Mouse (Mus musculus) liver, postnatal 0 days (tissue): Measurements from ENCODE around the gene Pex14. TPM values are rescaled to one million over a fixed set of nuclear protein-coding genes. Genes with fewer than 3 reads are reported as not detected.
A peak's percentile ranks its signal among the peaks of the same experiment; 100 is the strongest.

Source experiments
- ATAC-seq: fragments of 200-750 bp; cut with Nextera tagmentation; 2 replicates; pipeline ENCODE4 v1.8.0; 2017; ENCODE audit warnings: mild to moderate bottlenecking, moderate library complexity
- DNase-seq: peaks from one replicate; pipeline ENCODE4 v3.0.0-alpha.2; 2016
- H3K27ac ChIP-seq: fragments of 300-500 bp; sonication (generic); 2 replicates; pipeline ENCODE4 v1.5.1; 2014; ENCODE audit warnings: antibody characterized with exemption, moderate library complexity, mild to moderate bottlenecking, low read depth
- H3K27me3 ChIP-seq: fragments of 300-500 bp; sonication (generic); 2 replicates; pipeline ENCODE4 v1.6.1; 2014; ENCODE audit warnings: low read length, control low read depth, mixed read lengths; ENCODE audit not compliant: insufficient read depth
- H3K36me3 ChIP-seq: fragments of 300-500 bp; sonication (generic); replicated peaks from 2 replicates; pipeline ENCODE4 v1.6.1; 2014; ENCODE audit warnings: mild to moderate bottlenecking, control low read depth, low read length, moderate library complexity, mixed read lengths; ENCODE audit not compliant: insufficient read depth
- H3K4me1 ChIP-seq: fragments of 300-500 bp; sonication (generic); 2 replicates; pipeline ENCODE4 v1.6.1; 2014; ENCODE audit warnings: antibody characterized with exemption, mild to moderate bottlenecking, control low read depth; ENCODE audit not compliant: insufficient read depth
- H3K4me2 ChIP-seq: fragments of 300-500 bp; sonication (generic); 2 replicates; pipeline ENCODE4 v1.6.1; 2014; ENCODE audit warnings: low read depth, mild to moderate bottlenecking, low read length, moderate library complexity, mixed read lengths
- H3K4me3 ChIP-seq: fragments of 300-500 bp; sonication (generic); 2 replicates; pipeline ENCODE4 v1.5.1; 2014; ENCODE audit warnings: low read depth, low read length
- H3K9ac ChIP-seq: fragments of 300-500 bp; sonication (generic); replicated peaks from 2 replicates; pipeline ENCODE4 v1.6.1; 2014; ENCODE audit warnings: mild to moderate bottlenecking, moderate library complexity
- H3K9me3 ChIP-seq: fragments of 300-500 bp; sonication (generic); 2 replicates; pipeline ENCODE4 v1.6.1; 2016; ENCODE audit warnings: mild to moderate bottlenecking, control low read depth, low read length, mixed read lengths
- CTCF ChIP-seq: sonication (generic); IDR thresholded peaks from 2 replicates; pipeline ENCODE4 v1.5.1; 2016; ENCODE audit warnings: antibody characterized with exemption, low read depth
- EP300 ChIP-seq: IDR thresholded peaks from 2 replicates; pipeline ENCODE4 v1.6.1; 2016; ENCODE audit warnings: antibody characterized with exemption, low read depth, mild to moderate bottlenecking
- WGBS: fragments of 180-500 bp; shearing (Covaris S2); extraction: QIAGEN DNeasy Blood & Tissue Kit; methylation state at CpG from one replicate; pipeline ENCODE4 v1.1.7; 2014; ENCODE audit not compliant: insufficient replicate concordance; 5-methylcytosine and 5-hydroxymethylcytosine counted together
- polyA plus RNA-seq: library from polyadenylated mRNA; unstranded; fragments of >200 nt; fragmentation: Nextera tagmentation; extraction: Ambion mirVana; gene quantifications from 2 replicates; pipeline ENCODE4 v1.2.1, GENCODE M21; 2015

The Pex14 gene
- polyA plus RNA-seq, 1 experiment from 2014 or later: 53.6 TPM

DNA sequence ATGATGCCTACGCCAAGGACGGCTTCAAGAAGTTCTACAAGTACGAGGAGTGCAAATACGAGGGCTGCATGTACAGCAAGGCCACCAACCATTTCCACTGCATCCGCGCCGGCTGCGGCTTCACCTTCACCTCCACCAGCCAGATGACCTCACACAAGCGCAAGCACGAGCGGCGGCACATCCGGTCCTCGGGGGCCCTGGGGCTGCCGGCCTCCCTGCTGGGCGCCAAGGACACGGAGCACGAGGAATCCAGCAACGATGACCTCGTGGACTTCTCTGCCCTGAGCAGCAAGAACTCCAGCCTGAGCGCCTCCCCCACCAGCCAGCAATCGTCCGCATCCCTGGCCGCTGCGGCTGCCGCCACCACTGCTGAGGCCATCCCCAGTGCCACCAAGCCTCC, 161.1 kb downstream of the Pex14 start:
- Histone ChIP-seq H3K27ac (no peak overlapping the region), H3K27me3 (no peaks in the 10 kb centered on the region), H3K36me3 (no peaks in the 10 kb centered on the region), H3K9me3 (no peaks in the 10 kb centered on the region), H3K4me3 (no peak overlapping the region), H3K4me1 (peaks cover 24% of the 10 kb centered on the region), H3K9ac (no peak overlapping the region), H3K4me2 (no peak overlapping the region)
- TF ChIP-seq EP300: no peak
- TF ChIP-seq CTCF: no peak
- WGBS: 84% methylated on average over 26 of the region's 26 CpGs
- DNase-seq (no peak), ATAC-seq (no peak)

DNA sequence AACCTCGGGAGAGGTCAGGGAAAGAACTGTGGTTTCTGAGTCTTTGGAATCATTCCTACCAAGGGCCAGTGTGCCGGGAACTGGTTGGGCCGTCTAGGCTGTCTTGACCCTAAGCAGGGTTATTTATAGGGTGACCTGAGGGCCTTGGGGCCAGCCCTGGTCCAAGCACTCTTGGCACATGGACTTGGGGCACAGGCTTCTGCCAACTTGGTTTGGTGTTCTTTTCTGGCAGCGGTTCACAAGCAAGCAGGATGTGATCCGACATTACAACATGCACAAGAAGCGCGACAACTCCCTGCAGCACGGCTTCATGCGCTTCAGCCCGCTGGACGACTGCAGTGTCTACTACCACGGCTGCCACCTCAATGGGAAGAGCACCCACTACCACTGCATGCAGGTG, 162.9 kb downstream of the Pex14 start:
- Histone ChIP-seq H3K27ac (no peak overlapping the region), H3K4me2 (no peak overlapping the region), H3K4me1 (peaks cover 24% of the 10 kb centered on the region), H3K9ac (no peak overlapping the region), H3K4me3 (no peak overlapping the region), H3K27me3 (no peaks in the 10 kb centered on the region), H3K36me3 (no peaks in the 10 kb centered on the region), H3K9me3 (no peaks in the 10 kb centered on the region)
- TF ChIP-seq CTCF (no peak), EP300 (no peak)
- no peak for ATAC-seq
- no peak for DNase-seq
- 83% methylated on average over 12 of the region's 12 CpGs for WGBS

GRCm38 (mm10) chr4:148936111-148936510, 163.6 kb downstream of the Pex14 start:
- no peak overlapping the region for H3K9ac ChIP-seq
- H3K9me3 ChIP-seq: no peaks in the 10 kb centered on the region
- TF ChIP-seq EP300 (no peak), CTCF (no peak)
- H3K27ac ChIP-seq: no peak overlapping the region
- no peak overlapping the region for H3K4me2 ChIP-seq
- H3K4me1 ChIP-seq: peaks cover 21% of the 10 kb centered on the region
- no peaks in the 10 kb centered on the region for H3K36me3 ChIP-seq
- 74% methylated on average over 12 of the region's 12 CpGs for WGBS
- no peak overlapping the region for H3K4me3 ChIP-seq
- H3K27me3 ChIP-seq: no peaks in the 10 kb centered on the region
- peak; percentile 51 for DNase-seq
- ATAC-seq: peak; percentile 48

- ATAC-seq (peak; percentile 14; the same call in 1 of the 2 replicates), DNase-seq (no peak)
- no peaks in the 10 kb centered on the region for H3K36me3 ChIP-seq
- 46% methylated on average over 13 of the region's 13 CpGs for WGBS
- H3K27me3 ChIP-seq: no peaks in the 10 kb centered on the region
- H3K9ac ChIP-seq: no peak overlapping the region
- H3K4me3 ChIP-seq: no peak overlapping the region
- no peak overlapping the region for H3K4me2 ChIP-seq
- no peaks in the 10 kb centered on the region for H3K9me3 ChIP-seq
- H3K4me1 ChIP-seq: peaks cover 12% of the 10 kb centered on the region
- H3K27ac ChIP-seq: no peak overlapping the region
- TF ChIP-seq CTCF (no peak), EP300 (no peak)
Measured at GRCm38 (mm10) chr4:148935211-148935610, 164.5 kb downstream of the Pex14 start.

- H3K4me2 ChIP-seq: no peak overlapping the region
- WGBS: 80% methylated on average over 13 of the region's 13 CpGs
- H3K27me3 ChIP-seq: no peaks in the 10 kb centered on the region
- H3K9ac ChIP-seq: no peak overlapping the region
- H3K4me3 ChIP-seq: no peak overlapping the region
- TF ChIP-seq CTCF: no peak
- no peak for TF ChIP-seq EP300
- no peaks in the 10 kb centered on the region for H3K36me3 ChIP-seq
- H3K4me1 ChIP-seq: peaks cover 7% of the 10 kb centered on the region
- no peaks in the 10 kb centered on the region for H3K9me3 ChIP-seq
- DNase-seq (no peak), ATAC-seq (no peak)
- no peak overlapping the region for H3K27ac ChIP-seq
Measured at GRCm38 (mm10) chr4:148933109-148933508, 166.6 kb downstream of the Pex14 start.

DNA sequence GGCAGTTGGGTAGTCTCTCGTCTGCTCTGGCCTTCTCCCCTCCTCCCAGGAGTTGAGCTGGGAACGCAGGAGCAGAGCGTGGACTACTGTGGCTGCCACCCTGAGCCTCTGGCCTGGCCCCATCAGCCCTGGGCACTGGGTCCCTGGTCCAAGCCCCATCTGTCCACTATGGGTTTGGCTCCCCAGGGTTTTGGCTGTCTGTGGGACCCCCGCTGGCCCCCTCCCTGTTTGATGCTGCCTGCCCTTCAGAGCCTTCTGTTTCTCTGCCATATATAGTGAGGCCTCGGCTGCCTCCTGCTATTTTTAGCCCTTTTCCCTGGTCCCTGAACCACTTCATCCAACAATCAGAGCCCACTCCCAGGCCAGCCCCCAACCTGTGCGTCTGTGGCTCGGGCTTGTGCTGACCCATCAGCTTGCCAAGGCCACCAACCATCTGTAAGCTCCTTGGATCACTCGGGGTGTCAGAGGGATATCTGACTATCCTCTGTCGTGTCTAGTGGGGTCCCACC, 168.9 kb downstream of the Pex14 start:
- WGBS: 78% methylated on average over 9 of the region's 9 CpGs
- ATAC-seq (no peak), DNase-seq (no peak)
- Histone ChIP-seq H3K4me2 (no peak overlapping the region), H3K4me3 (no peak overlapping the region), H3K9me3 (no peaks in the 10 kb centered on the region), H3K9ac (no peak overlapping the region), H3K36me3 (no peaks in the 10 kb centered on the region), H3K27me3 (no peaks in the 10 kb centered on the region), H3K4me1 (peaks cover 13% of the 10 kb centered on the region), H3K27ac (no peak overlapping the region)
- TF ChIP-seq CTCF: no peak

DNA sequence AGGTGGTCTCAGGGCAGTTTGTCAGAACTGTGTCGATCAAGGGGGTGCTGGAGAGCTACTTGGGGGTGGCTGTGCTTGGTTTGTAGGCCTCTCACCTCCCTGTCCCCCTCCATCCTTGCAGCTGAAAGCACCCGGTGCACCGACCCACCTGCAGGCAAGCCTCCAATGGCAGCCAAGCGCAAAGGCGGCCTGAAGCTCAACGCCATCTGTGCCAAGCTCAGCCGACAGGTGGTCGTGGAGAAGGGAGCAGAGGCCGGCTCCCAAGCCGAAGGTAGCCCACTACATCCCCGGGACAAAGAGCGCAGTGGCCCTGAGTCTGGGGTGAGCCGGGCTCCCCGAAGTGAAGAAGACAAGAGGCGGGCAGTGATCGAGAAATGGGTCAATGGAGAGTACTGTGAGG, 170.8 kb downstream of the Pex14 start:
- Histone ChIP-seq H3K4me2 (no peak overlapping the region), H3K27me3 (no peaks in the 10 kb centered on the region), H3K4me3 (no peak overlapping the region), H3K4me1 (peaks cover 7% of the 10 kb centered on the region; the same call in 1 of the 2 replicates), H3K27ac (no peak overlapping the region), H3K36me3 (no peaks in the 10 kb centered on the region), H3K9me3 (no peaks in the 10 kb centered on the region), H3K9ac (no peak overlapping the region)
- ATAC-seq: no peak
- TF ChIP-seq CTCF (no peak), EP300 (no peak)
- WGBS: 87% methylated on average over 16 of the region's 16 CpGs
- no peak for DNase-seq
